Mouse (Mus musculus) testis, postnatal 14 days (tissue): ENCODE results near the gene Pdzd2.

Experiments
- DNase-seq: peaks from one replicate; pipeline ENCODE4 v3.0.0; 2021; ENCODE audit warnings: low spot score

Gene Pdzd2

GRCm38 (mm10) chr15:12355261-12355660, 384.5 kb downstream of the Pdzd2 start:
- DNase-seq, result no peak

GRCm38 (mm10) chr15:12354281-12354810, 385.4 kb downstream of the Pdzd2 start:
- DNase-seq, result no peak

- DNase-seq, result no peak
These were observed 388.3 kb downstream of the Pdzd2 start for GRCm38 (mm10) chr15:12351470-12351869.

- no peak for DNase-seq
These were observed 389.9 kb downstream of the Pdzd2 start for GRCm38 (mm10) chr15:12349840-12350239.

GRCm38 (mm10) chr15:12348950-12349349, 390.8 kb downstream of the Pdzd2 start:
- DNase-seq, result no peak

- no peak for DNase-seq
These were observed 392.8 kb downstream of the Pdzd2 start for GRCm38 (mm10) chr15:12346916-12347315.

- DNase-seq, result no peak
These were observed 398.3 kb downstream of the Pdzd2 start for GRCm38 (mm10) chr15:12341401-12341758.

- no peak for DNase-seq
These were observed 399.0 kb downstream of the Pdzd2 start for GRCm38 (mm10) chr15:12340536-12341400.

GRCm38 (mm10) chr15:12337779-12338137, 402.0 kb downstream of the Pdzd2 start:
- no peak for DNase-seq

- DNase-seq, result no peak
These were observed 402.5 kb downstream of the Pdzd2 start for GRCm38 (mm10) chr15:12337030-12337778.

GRCm38 (mm10) chr15:12334381-12334780, 405.3 kb downstream of the Pdzd2 start:
- DNase-seq, result no peak

- no peak for DNase-seq
These were observed 408.4 kb downstream of the Pdzd2 start for GRCm38 (mm10) chr15:12331300-12331699.

- no peak for DNase-seq
These were observed 408.8 kb downstream of the Pdzd2 start for GRCm38 (mm10) chr15:12330892-12331291.

GRCm38 (mm10) chr15:12330389-12330788, 409.3 kb downstream of the Pdzd2 start:
- no peak for DNase-seq

GRCm38 (mm10) chr15:12324326-12324725, 415.4 kb downstream of the Pdzd2 start:
- no peak for DNase-seq

GRCm38 (mm10) chr15:12322676-12323402, 416.9 kb downstream of the Pdzd2 start:
- DNase-seq, result no peak

GRCm38 (mm10) chr15:12321788-12322621, 417.7 kb downstream of the Pdzd2 start, which contains the start of gene 1810049J17Rik:
Gene 1810049J17Rik (minus strand): TSS chr15:12321899.
- DNase-seq, result peak; percentile 70

- DNase-seq, result peak; percentile 94
These were observed 418.5 kb downstream of the Pdzd2 start, which contains the start of gene Golph3 for GRCm38 (mm10) chr15:12321091-12321787. Gene Golph3 (plus strand): TSS chr15:12321450.

GRCm38 (mm10) chr15:12320441-12321090, 419.2 kb downstream of the Pdzd2 start:
- no peak for DNase-seq

GRCm38 (mm10) chr15:12319889-12320288, 419.8 kb downstream of the Pdzd2 start:
- DNase-seq, result no peak
